Comparison of ENCODE assay signal across 13 mouse cellular contexts in the genomic region with DNA sequence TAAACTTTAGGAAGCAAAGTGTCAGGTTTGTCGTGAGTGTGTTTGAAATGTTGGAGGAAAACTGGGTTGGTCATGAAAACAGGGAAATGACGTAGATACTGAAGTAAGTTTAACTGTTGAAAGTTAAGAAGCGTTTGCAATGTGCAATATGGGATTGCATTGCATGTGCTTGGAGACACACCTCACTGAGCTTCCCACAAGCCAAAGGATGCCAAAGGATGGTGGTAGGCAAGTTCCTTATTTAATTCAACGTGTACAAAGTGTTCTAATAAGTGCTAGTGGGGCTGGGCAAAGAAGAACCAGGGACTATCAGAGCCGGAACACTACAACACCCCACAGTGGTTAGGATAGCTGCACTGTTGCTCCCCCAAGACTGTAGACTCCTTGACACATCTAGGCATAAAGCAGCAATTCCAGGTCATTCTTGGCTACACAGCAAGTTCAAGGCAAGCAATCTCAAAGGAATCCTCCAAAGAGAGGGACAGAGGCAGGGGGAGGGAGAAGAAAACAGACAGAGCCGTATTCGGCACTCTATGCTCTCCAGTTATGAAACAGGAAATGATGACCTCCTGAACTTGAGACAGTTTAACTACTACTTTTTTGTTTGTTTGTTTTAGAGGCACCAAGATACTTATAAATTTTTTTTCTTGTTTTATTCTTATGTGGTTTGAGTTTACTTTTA.
DNase-seq lines count a peak whose midpoint lies in the region; ATAC-seq and TF ChIP-seq lines count a peak whose summit lies in the region.
"Had no signal": no experiment of that assay in that cellular context is flagged by ENCODE, and none has a peak within 500 bp of the region (broad histone marks: within the 10 kb centered on the region; RNA-seq: fewer than 3 reads in every experiment).

No protein-coding gene starts in this region.

- peak overlapping the region; percentile 52 for H3K27ac ChIP-seq in heart, adult 2 months
- peak overlapping the region; percentile 63 for H3K27ac ChIP-seq in liver, postnatal 0 days (ENCODE audit: low read depth)
- peak overlapping the region; percentile 57 for H3K27ac ChIP-seq in small intestine, adult 2 months (ENCODE audit: insufficient read depth, low read depth, low read length)
- H3K27ac ChIP-seq: neural tube, embryonic 12.5 days had no signal

- no peak for TF ChIP-seq CTCF in heart, adult 2 months (IDR thresholded peaks at IDR 0.05)
- TF ChIP-seq CTCF in liver, postnatal 0 days (IDR thresholded peaks at IDR 0.05; ENCODE audit: low read depth): no peak
- no peak for TF ChIP-seq CTCF in small intestine, adult 2 months (IDR thresholded peaks at IDR 0.05; ENCODE audit: extremely low read depth, insufficient read length, insufficient replicate concordance, low read depth, low read length)

- no peak for TF ChIP-seq POLR2A in heart, adult 2 months (IDR thresholded peaks at IDR 0.05; ENCODE audit: insufficient read depth, low read depth, low read length)
- TF ChIP-seq POLR2A in small intestine, adult 2 months (IDR thresholded peaks at IDR 0.05; ENCODE audit: low read depth, low read length): no peak

- H3K4me3 ChIP-seq in heart, adult 2 months: no peak overlapping the region
- no peak overlapping the region for H3K4me3 ChIP-seq in liver, postnatal 0 days (ENCODE audit: low read depth, low read length)
- H3K4me3 ChIP-seq in small intestine, adult 2 months (ENCODE audit: low read depth, low read length): no peak overlapping the region
- H3K4me3 ChIP-seq: neural tube, embryonic 12.5 days had no signal

- peaks cover 4% of the 10 kb centered on the region for H3K79me2 ChIP-seq in heart, adult 2 months (replicated peaks; ENCODE audit: control insufficient read depth, insufficient read depth, low read length)

- no peaks in the 10 kb centered on the region for H3K27me3 ChIP-seq in heart, adult 2 months (ENCODE audit: control insufficient read depth, insufficient read depth, low read length)
- no peaks in the 10 kb centered on the region for H3K27me3 ChIP-seq in liver, postnatal 0 days (ENCODE audit: insufficient read depth, low read length)
- no peaks in the 10 kb centered on the region for H3K27me3 ChIP-seq in small intestine, adult 2 months (ENCODE audit: control insufficient read depth, insufficient read depth, low read length)
- H3K27me3 ChIP-seq: neural tube, embryonic 12.5 days had no signal

- TF ChIP-seq EP300 in heart, adult 2 months (IDR thresholded peaks at IDR 0.05; ENCODE audit: insufficient read depth, low read depth, low read length): no peak
- TF ChIP-seq EP300 in liver, postnatal 0 days (IDR thresholded peaks at IDR 0.05; ENCODE audit: low read depth): no peak

- DNase-seq in heart, adult 2 months: peak in 1 of 2 experiments; percentile 15
- DNase-seq in heart, postnatal 10 days: no peak
- no peak for DNase-seq in liver, postnatal 0 days
- no peak for DNase-seq in liver
- DNase-seq in kidney, postnatal 14 days: peak; percentile 45
- DNase-seq in right cerebral cortex, postnatal 4 days: no peak
- no peak for DNase-seq in ovary, adult 18-20 months (ENCODE audit: low spot score)
- DNase-seq: layer of hippocampus, adult 9-11 months; left cerebral cortex, postnatal 4 days; right cerebral cortex, adult 18-20 months had no signal

- intact Hi-C loops in heart, adult 2 months (cut with DNase I): loop anchor here (2.0 to 5.0 kb wide), 2 partner anchors 17 to 635 kb away; no protein-coding TSS in a partner anchor
- intact Hi-C loops in heart, postnatal 10 days (cut with DNase I): no loop called here

- H3K9me3 ChIP-seq in liver, postnatal 0 days (ENCODE audit: low read length): no peaks in the 10 kb centered on the region
- H3K9me3 ChIP-seq: neural tube, embryonic 12.5 days had no signal

- no peak overlapping the region for H3K9ac ChIP-seq in heart, adult 2 months (ENCODE audit: low read depth, low read length)
- H3K9ac ChIP-seq in liver, postnatal 0 days (replicated peaks): no peak overlapping the region
- H3K9ac ChIP-seq: neural tube, embryonic 12.5 days had no signal

- WGBS in heart, adult 2 months: 41% methylated on average over 7 of the region's 7 CpGs
- 30% methylated on average over 7 of the region's 7 CpGs for WGBS in liver, postnatal 0 days (ENCODE audit: insufficient replicate concordance)
- WGBS in small intestine, adult 2 months: 74% methylated on average over 7 of the region's 7 CpGs

- H3K4me1 ChIP-seq in heart, adult 2 months (ENCODE audit: control insufficient read depth, insufficient read depth, low read length): peaks cover 15% of the 10 kb centered on the region
- H3K4me1 ChIP-seq in liver, postnatal 0 days (ENCODE audit: insufficient read depth): 0 out of 2 replicates have a peak, but pooled peaks cover 14% of the 10 kb centered on the region
- H3K4me1 ChIP-seq in small intestine, adult 2 months (ENCODE audit: control insufficient read depth, insufficient read depth, insufficient read length, low read length): peaks cover 3% of the 10 kb centered on the region; the same call in 1 of the 2 replicates

- H3K36me3 ChIP-seq in heart, adult 2 months (ENCODE audit: control insufficient read depth, insufficient read depth, low read length): peaks cover 6% of the 10 kb centered on the region
- no peaks in the 10 kb centered on the region for H3K36me3 ChIP-seq in liver, postnatal 0 days (replicated peaks; ENCODE audit: insufficient read depth, low read length)
- H3K36me3 ChIP-seq in small intestine, adult 2 months (ENCODE audit: control insufficient read depth, insufficient read depth, low read length): no peaks in the 10 kb centered on the region
- H3K36me3 ChIP-seq: neural tube, embryonic 12.5 days had no signal

- ATAC-seq in liver, postnatal 0 days: no peak; the same call in 1 of the 2 replicates
- ATAC-seq: inflammation-experienced regulatory T-cells, adult 6 months had no signal

- H3K4me2 ChIP-seq in liver, postnatal 0 days (ENCODE audit: low read depth, low read length): peak overlapping the region; percentile 33; the same call in 1 of the 2 replicates
- H3K4me2 ChIP-seq: neural tube, embryonic 12.5 days had no signal
